ENCODE assay signal across 14 mouse cellular contexts in the genomic region with DNA sequence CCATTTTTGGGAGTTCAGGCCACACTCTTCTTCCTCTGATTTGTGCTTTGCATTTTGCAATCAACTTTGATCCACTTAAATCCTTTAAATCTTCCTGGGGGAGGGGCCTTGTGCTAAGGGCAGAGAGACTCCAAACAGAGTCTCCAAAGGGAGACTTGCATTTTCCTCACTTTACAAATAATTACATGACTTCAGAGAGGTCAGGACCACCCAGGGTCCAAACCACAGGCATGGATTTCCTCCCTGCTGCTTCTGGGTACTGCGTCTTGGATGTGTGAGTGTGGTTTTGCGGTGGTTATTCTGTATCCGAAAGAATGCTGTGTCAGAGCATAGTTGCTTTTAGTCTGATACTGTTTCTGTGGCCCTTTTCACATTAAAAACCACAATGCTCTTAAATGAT.
A peak's percentile ranks its signal among the peaks of the same experiment; 100 is the strongest.
DNase-seq lines count a peak whose midpoint lies in the region; ATAC-seq and TF ChIP-seq lines count a peak whose summit lies in the region.
"Had no signal": no experiment of that assay in that cellular context is flagged by ENCODE, and none has a peak within 500 bp of the region (broad histone marks: within the 10 kb centered on the region; RNA-seq: fewer than 3 reads in every experiment).

No protein-coding gene starts in this region.

- intact Hi-C loops in heart, adult 2 months (cut with DNase I) = loop anchor here (10.0 kb wide), 1 partner anchor 302 kb away; no protein-coding TSS in a partner anchor

- H3K4me2 ChIP-seq in kidney, postnatal 0 days (ENCODE audit: low read length) = no peak overlapping the region
- no peak overlapping the region for H3K4me2 ChIP-seq in limb, embryonic 14.5 days (replicated peaks; ENCODE audit: low read depth, low read length, severe bottlenecking)

- peak; percentile 66 for DNase-seq in heart, adult 11 months
- no peak for DNase-seq in heart, adult 2 months
- peak; percentile 72 for DNase-seq in kidney, postnatal 0 days (ENCODE audit: low spot score)
- DNase-seq in kidney, adult 11 months = no peak
- DNase-seq in adipocyte (ENCODE audit: low spot score) = peak; percentile 16
- peak; percentile 53 for DNase-seq in limb, embryonic 14.5 days (ENCODE audit: low spot score)
- DNase-seq in left cerebral cortex, adult 8-10 months (ENCODE audit: low spot score in 2 of 2) = no peak
- DNase-seq in right cerebral cortex, postnatal 25 days = no peak
- DNase-seq: cerebellum, adult 9-10 months; heart, postnatal 36 days; kidney, postnatal 25 days; thymus, postnatal 14 days had no signal

- H3K27me3 ChIP-seq in heart, adult 2 months (ENCODE audit: control insufficient read depth, insufficient read depth, low read length) = no peaks in the 10 kb centered on the region
- H3K27me3 ChIP-seq in kidney, postnatal 0 days (ENCODE audit: insufficient read depth, low read length) = no peaks in the 10 kb centered on the region
- H3K27me3 ChIP-seq in limb, embryonic 14.5 days (ENCODE audit: control insufficient read depth, insufficient read depth, low read length) = no peaks in the 10 kb centered on the region

- H3K4me1 ChIP-seq in heart, adult 2 months (ENCODE audit: control insufficient read depth, insufficient read depth, low read length) = peaks cover 2% of the 10 kb centered on the region
- H3K4me1 ChIP-seq in kidney, postnatal 0 days (replicated peaks; ENCODE audit: insufficient read depth, low read length) = peaks cover 31% of the 10 kb centered on the region
- H3K4me1 ChIP-seq in limb, embryonic 14.5 days (ENCODE audit: control insufficient read depth, insufficient read depth, low read length) = peaks cover 42% of the 10 kb centered on the region

- no peak overlapping the region for H3K9ac ChIP-seq in heart, adult 2 months (ENCODE audit: low read depth, low read length)
- no peak overlapping the region for H3K9ac ChIP-seq in kidney, postnatal 0 days (ENCODE audit: low read depth, low read length)
- H3K9ac ChIP-seq in limb, embryonic 14.5 days (ENCODE audit: low read depth, low read length, severe bottlenecking) = no peak overlapping the region

- no peak for TF ChIP-seq POLR2A in heart, adult 2 months (IDR thresholded peaks at IDR 0.05; ENCODE audit: insufficient read depth, low read depth, low read length)
- TF ChIP-seq POLR2A in limb, embryonic 14.5 days (IDR thresholded peaks at IDR 0.05; ENCODE audit: borderline replicate concordance, extremely low read depth, insufficient read depth, insufficient read length) = no peak

- no peaks in the 10 kb centered on the region for H3K9me3 ChIP-seq in kidney, postnatal 0 days (replicated peaks; ENCODE audit: low read length)
- no peaks in the 10 kb centered on the region for H3K9me3 ChIP-seq in limb, embryonic 14.5 days (ENCODE audit: control insufficient read depth, low read length)

- TF ChIP-seq CTCF in heart, adult 2 months (IDR thresholded peaks at IDR 0.05) = no peak
- TF ChIP-seq CTCF in kidney, postnatal 0 days (IDR thresholded peaks at IDR 0.05; ENCODE audit: low read depth) = no peak

- no peaks in the 10 kb centered on the region; the same call in 1 of the 2 replicates for H3K36me3 ChIP-seq in heart, adult 2 months (ENCODE audit: control insufficient read depth, insufficient read depth, low read length)
- H3K36me3 ChIP-seq in kidney, postnatal 0 days (ENCODE audit: insufficient read depth, low read length) = no peaks in the 10 kb centered on the region
- H3K36me3 ChIP-seq in limb, embryonic 14.5 days (ENCODE audit: control insufficient read depth, insufficient read depth, low read length) = no peaks in the 10 kb centered on the region; the same call in none of the 2 replicates

- WGBS in heart, adult 2 months = 80% methylated on average over 3 of the region's 3 CpGs
- WGBS in kidney, postnatal 0 days = 28% methylated on average over 3 of the region's 3 CpGs
- WGBS in limb, embryonic 14.5 days = 18% methylated on average over 3 of the region's 3 CpGs

- TF ChIP-seq EP300 in heart, adult 2 months (IDR thresholded peaks at IDR 0.05; ENCODE audit: insufficient read depth, low read depth, low read length) = no peak

- H3K27ac ChIP-seq in heart, adult 2 months = no peak overlapping the region
- H3K27ac ChIP-seq in kidney, postnatal 0 days = peak overlapping the region; percentile 21; the same call in 1 of the 2 replicates
- H3K27ac ChIP-seq in limb, embryonic 14.5 days (replicated peaks; ENCODE audit: low read depth, low read length) = no peak overlapping the region
- H3K27ac ChIP-seq: left cerebral cortex, adult 2 months had no signal

- no peak overlapping the region for H3K4me3 ChIP-seq in heart, adult 2 months
- no peak overlapping the region for H3K4me3 ChIP-seq in kidney, postnatal 0 days (replicated peaks; ENCODE audit: low read depth, low read length)
- H3K4me3 ChIP-seq in limb, embryonic 14.5 days (replicated peaks; ENCODE audit: low read length) = no peak overlapping the region
- H3K4me3 ChIP-seq: left cerebral cortex, adult 2 months had no signal

- no peaks in the 10 kb centered on the region for H3K79me2 ChIP-seq in heart, adult 2 months (replicated peaks; ENCODE audit: control insufficient read depth, insufficient read depth, low read length)

- no peak; the same call in 1 of the 2 replicates for ATAC-seq in kidney, postnatal 0 days (replicated peaks; ENCODE audit: low FRiP score, low read depth)
- no peak for ATAC-seq in limb, embryonic 14.5 days (ENCODE audit: low FRiP score, low read depth)
- ATAC-seq: activated CD4-positive, CD25-positive, alpha-beta regulatory T cell, adult 4 months had no signal

Comparison
In these comparisons a context has a peak if more than half of its experiments do, and no peak if none do; other contexts are left out.
1. DNase-seq: peak in heart, adult 11 months (single experiment), kidney, postnatal 0 days (single experiment), adipocyte (single experiment) and limb, embryonic 14.5 days (single experiment); none in heart, adult 2 months (0 of 2), kidney, adult 11 months (single experiment), left cerebral cortex, adult 8-10 months (0 of 2) and right cerebral cortex, postnatal 25 days (single experiment).